Mouse (Mus musculus) forebrain, embryonic 12.5 days (tissue): ENCODE measurements at regions not wholly inside any gene's neighbourhood (a gene's known extent, or its start where the extent isn't known, plus 50 kb on each side); places are given as distances from the start of the nearest gene placed in this dataset.

Source experiments
- ATAC-seq: fragments of 200-750 bp; cut with Nextera tagmentation; 2 replicates; pipeline ENCODE4 v1.8.0; 2017; ENCODE audit warnings: moderate TSS enrichment; ENCODE audit not compliant: low FRiP score
- H3K27ac ChIP-seq: fragments of 300-500 bp; sonication (generic); 2 replicates; pipeline ENCODE4 v1.5.1; 2016; ENCODE audit warnings: mild to moderate bottlenecking
- H3K27me3 ChIP-seq: fragments of 300-500 bp; sonication (generic); 2 replicates; pipeline ENCODE4 v1.6.1; 2016; ENCODE audit warnings: mild to moderate bottlenecking
- H3K36me3 ChIP-seq: fragments of 300-500 bp; sonication (generic); replicated peaks from 2 replicates; pipeline ENCODE4 v1.6.1; 2016; ENCODE audit warnings: mild to moderate bottlenecking
- H3K4me1 ChIP-seq: fragments of 300-500 bp; sonication (generic); 2 replicates; pipeline ENCODE4 v1.6.1; 2016
- H3K4me2 ChIP-seq: fragments of 300-500 bp; sonication (generic); 2 replicates; pipeline ENCODE4 v1.6.1; 2016; ENCODE audit warnings: mild to moderate bottlenecking, moderate library complexity
- H3K4me3 ChIP-seq: fragments of 300-500 bp; sonication (generic); replicated peaks from 2 replicates; pipeline ENCODE4 v1.5.1; 2016; ENCODE audit warnings: mild to moderate bottlenecking
- H3K9ac ChIP-seq: fragments of 300-500 bp; sonication (generic); 2 replicates; pipeline ENCODE4 v1.6.1; 2016; ENCODE audit warnings: mild to moderate bottlenecking
- H3K9me3 ChIP-seq: fragments of 300-500 bp; sonication (generic); 2 replicates; pipeline ENCODE4 v1.6.1; 2016
- WGBS: fragments of 180-500 bp; shearing (Covaris S2); methylation state at CpG from one replicate; pipeline ENCODE4 v1.1.7; 2016; 5-methylcytosine and 5-hydroxymethylcytosine counted together

GRCm38 (mm10) chr17:62962292-62962618 lies 81.1 kb upstream of the Efna5 start:
- no peaks in the 10 kb centered on the region for H3K27me3 ChIP-seq
- H3K27ac ChIP-seq = no peak overlapping the region
- no peak overlapping the region for H3K9ac ChIP-seq
- H3K4me1 ChIP-seq = peaks cover 8% of the 10 kb centered on the region
- no peaks in the 10 kb centered on the region for H3K9me3 ChIP-seq
- H3K4me2 ChIP-seq = no peak overlapping the region
- no peak overlapping the region for H3K4me3 ChIP-seq
- ATAC-seq = no peak
- WGBS = 85% methylated on average over 3 of the region's 3 CpGs
- no peaks in the 10 kb centered on the region for H3K36me3 ChIP-seq

- Histone ChIP-seq H3K27me3 (no peaks in the 10 kb centered on the region), H3K9ac (no peak overlapping the region), H3K27ac (no peak overlapping the region), H3K4me2 (no peak overlapping the region), H3K36me3 (no peaks in the 10 kb centered on the region), H3K4me1 (peaks cover 8% of the 10 kb centered on the region), H3K9me3 (no peaks in the 10 kb centered on the region), H3K4me3 (no peak overlapping the region)
- 84% methylated on average over 19 of the region's 19 CpGs for WGBS
- no peak for ATAC-seq
Measured at GRCm38 (mm10) chr17:62961596-62962291, 80.6 kb upstream of the Efna5 start.

DNA sequence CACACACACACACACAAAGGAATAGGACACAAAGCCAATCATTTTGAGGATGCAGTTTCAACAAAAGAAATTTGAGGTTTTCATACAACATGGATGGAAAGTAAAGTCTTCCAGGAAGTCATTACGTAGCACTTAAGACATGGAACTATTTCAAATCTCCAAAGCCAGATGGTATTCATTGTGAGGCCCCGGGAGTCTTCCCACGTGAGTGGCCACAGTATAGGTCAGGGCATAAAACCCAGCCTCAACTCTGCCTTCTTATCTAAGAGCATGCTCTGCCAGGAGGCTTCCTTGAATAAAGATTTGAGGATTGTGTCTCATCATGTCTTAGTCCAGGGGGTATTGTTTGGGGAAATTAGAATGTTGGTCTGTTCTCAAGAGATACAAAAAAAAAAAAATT lies 78.0 kb upstream of the Efna5 start:
- H3K4me1 ChIP-seq = peaks cover 8% of the 10 kb centered on the region
- no peak overlapping the region for H3K9ac ChIP-seq
- H3K36me3 ChIP-seq = no peaks in the 10 kb centered on the region
- no peak for ATAC-seq
- H3K4me2 ChIP-seq = no peak overlapping the region
- H3K27me3 ChIP-seq = no peaks in the 10 kb centered on the region
- H3K27ac ChIP-seq = no peak overlapping the region
- H3K9me3 ChIP-seq = no peaks in the 10 kb centered on the region
- no peak overlapping the region for H3K4me3 ChIP-seq
- WGBS = 67% methylated on average over 3 of the region's 3 CpGs

DNA sequence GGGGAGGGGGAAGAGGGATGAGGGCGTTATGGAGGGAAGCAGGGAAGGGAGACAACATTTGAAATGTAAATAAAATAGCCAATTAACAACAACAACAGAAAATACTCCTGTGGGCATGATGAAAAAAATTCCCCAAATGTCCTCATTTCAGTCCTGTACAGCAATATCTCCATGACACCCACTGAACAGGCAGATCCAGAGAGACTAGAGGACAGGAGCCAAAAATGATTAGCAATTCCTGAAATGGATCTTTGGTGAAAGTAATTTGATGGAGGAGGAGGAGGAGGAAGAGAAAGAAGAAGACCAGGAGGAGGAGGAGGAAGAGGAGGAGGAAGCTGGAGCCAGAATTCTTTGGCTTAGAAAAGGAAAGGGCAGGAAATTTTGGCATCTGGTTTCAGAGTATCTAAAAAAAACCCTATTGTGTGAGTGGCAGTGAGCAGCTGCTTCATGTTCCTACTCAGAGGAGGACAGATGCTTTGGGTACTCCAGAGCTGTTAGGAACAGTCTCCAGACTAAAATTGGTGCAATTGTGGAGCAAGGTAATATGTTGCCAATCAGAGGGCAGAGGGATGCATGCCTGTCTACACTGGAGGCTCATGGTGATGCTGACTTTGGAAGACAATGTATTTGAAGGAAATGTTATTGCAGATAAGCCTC lies 66.5 kb upstream of the Efna5 start:
- H3K4me2 ChIP-seq = no peak overlapping the region
- H3K4me1 ChIP-seq = no peaks in the 10 kb centered on the region
- no peak for ATAC-seq
- 69% methylated on average over 1 of the region's 1 CpGs for WGBS
- H3K9me3 ChIP-seq = no peaks in the 10 kb centered on the region
- H3K36me3 ChIP-seq = no peaks in the 10 kb centered on the region
- H3K27ac ChIP-seq = no peak overlapping the region
- no peaks in the 10 kb centered on the region for H3K27me3 ChIP-seq
- H3K4me3 ChIP-seq = no peak overlapping the region
- H3K9ac ChIP-seq = no peak overlapping the region

GRCm38 (mm10) chr17:62940573-62941252 lies 59.6 kb upstream of the Efna5 start:
- H3K9me3 ChIP-seq = no peaks in the 10 kb centered on the region
- H3K4me1 ChIP-seq = peaks cover 12% of the 10 kb centered on the region
- no peak overlapping the region for H3K27ac ChIP-seq
- no peaks in the 10 kb centered on the region for H3K36me3 ChIP-seq
- H3K4me2 ChIP-seq = peak overlapping the region; percentile 38
- no peak overlapping the region for H3K4me3 ChIP-seq
- H3K27me3 ChIP-seq = 0 out of 2 replicates have a peak, but pooled peaks cover 4% of the 10 kb centered on the region
- peak; percentile 51; the same call in 1 of the 2 replicates for ATAC-seq
- WGBS = 8% methylated on average over 7 of the region's 7 CpGs
- no peak overlapping the region for H3K9ac ChIP-seq

DNA sequence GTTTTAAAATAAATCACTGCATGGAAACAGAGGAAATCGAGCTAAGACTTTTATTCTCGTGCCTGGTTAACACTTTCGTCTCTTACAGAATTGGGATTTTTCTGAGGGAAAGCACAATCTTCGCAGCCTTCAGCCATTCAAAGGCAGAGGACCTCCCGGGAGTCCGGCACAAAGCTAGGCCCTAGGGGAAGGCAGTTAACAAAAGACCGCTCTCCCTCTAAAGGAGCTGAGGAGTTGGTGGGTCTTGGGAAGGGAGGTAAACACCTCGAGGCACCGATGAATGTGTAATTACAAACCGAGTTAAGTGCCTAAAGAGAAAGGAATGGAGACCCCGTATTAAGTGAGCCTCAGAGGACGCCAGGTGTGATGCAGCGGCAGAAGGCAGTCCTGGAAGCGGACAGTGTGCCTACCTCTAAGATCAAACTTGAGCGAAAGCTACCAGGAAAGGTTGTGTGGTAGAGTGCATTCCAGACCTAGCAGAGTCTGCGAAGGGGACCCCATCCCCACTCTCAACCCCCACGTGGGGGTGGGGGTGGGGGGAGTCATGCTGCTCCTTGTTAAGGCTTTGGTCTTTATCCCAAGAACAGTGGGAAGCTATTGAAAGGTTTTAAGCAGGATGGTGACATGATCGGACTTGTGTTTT lies 58.9 kb upstream of the Efna5 start:
- no peaks in the 10 kb centered on the region for H3K9me3 ChIP-seq
- H3K27ac ChIP-seq = no peak overlapping the region; the same call in 1 of the 2 replicates
- H3K4me3 ChIP-seq = peak overlapping the region; percentile 15; the same call in 1 of the 2 replicates
- 1% methylated on average over 18 of the region's 18 CpGs for WGBS
- no peak overlapping the region for H3K9ac ChIP-seq
- peaks cover 12% of the 10 kb centered on the region for H3K4me1 ChIP-seq
- ATAC-seq = peak; percentile 72; the same call in 1 of the 2 replicates
- 0 out of 2 replicates have a peak, but pooled peaks cover 4% of the 10 kb centered on the region for H3K27me3 ChIP-seq
- H3K4me2 ChIP-seq = peak overlapping the region; percentile 38
- H3K36me3 ChIP-seq = no peaks in the 10 kb centered on the region

DNA sequence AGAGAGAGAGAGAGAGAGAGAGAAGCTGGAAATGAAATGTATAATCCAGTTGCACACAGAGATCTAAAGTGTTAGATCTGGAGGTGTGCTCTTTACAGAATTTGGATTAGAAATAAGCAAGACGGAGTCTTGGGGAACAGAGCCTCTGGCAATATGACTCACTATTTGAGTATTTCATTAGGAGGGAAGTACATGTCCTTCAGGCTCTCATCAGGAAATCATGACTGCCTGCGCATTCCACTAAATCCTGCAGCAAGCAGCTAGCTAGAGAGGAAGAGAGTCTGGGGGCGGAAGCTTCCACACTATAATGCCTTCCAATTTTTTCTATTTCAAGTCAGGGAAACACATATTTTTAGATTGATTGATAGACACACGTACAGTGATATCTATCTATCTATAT lies 58.1 kb upstream of the Efna5 start:
- Histone ChIP-seq H3K9ac (no peak overlapping the region), H3K9me3 (no peaks in the 10 kb centered on the region), H3K4me3 (no peak overlapping the region), H3K36me3 (no peaks in the 10 kb centered on the region), H3K4me1 (peaks cover 12% of the 10 kb centered on the region), H3K27ac (no peak overlapping the region), H3K4me2 (no peak overlapping the region), H3K27me3 (0 out of 2 replicates have a peak, but pooled peaks cover 4% of the 10 kb centered on the region)
- WGBS = 56% methylated on average over 4 of the region's 4 CpGs
- no peak for ATAC-seq
